Mouse (Mus musculus): ENCODE measurements around the gene Emilin3.

- TF ChIP-seq HCFC1 (IDR thresholded peaks at IDR 0.05; ENCODE audit: borderline replicate concordance, insufficient read depth, low read length) (no peak), MAFK (IDR thresholded peaks at IDR 0.05; ENCODE audit: insufficient read depth, low read depth, low read length) (no peak)
Measured at GRCm38 (mm10) chr2:160959901-160960300, 47.8 kb upstream of the Emilin3 start.
